Mouse (Mus musculus) forebrain, embryonic 16.5 days (tissue): ENCODE measurements around the gene Asxl1. TPM values are rescaled to one million over a fixed set of nuclear protein-coding genes. Genes with fewer than 3 reads are reported as not detected.
A peak's percentile ranks its signal among the peaks of the same experiment; 100 is the strongest.

ENCODE experiments used
- ATAC-seq: fragments of 200-750 bp; cut with Nextera tagmentation; 2 replicates; pipeline ENCODE4 v1.8.0; 2017; ENCODE audit warnings: mild to moderate bottlenecking, moderate library complexity
- H3K27ac ChIP-seq: fragments of 300-500 bp; sonication (generic); 2 replicates; pipeline ENCODE4 v1.5.1; 2014; ENCODE audit warnings: low read length, control low read depth
- H3K27me3 ChIP-seq: fragments of 300-500 bp; sonication (generic); replicated peaks from 2 replicates; pipeline ENCODE4 v1.6.1; 2014; ENCODE audit warnings: low read length; ENCODE audit not compliant: control insufficient read depth, insufficient read depth
- H3K36me3 ChIP-seq: fragments of 300-500 bp; sonication (generic); 2 replicates; pipeline ENCODE4 v1.6.1; 2014; ENCODE audit not compliant: control insufficient read depth, insufficient read depth
- H3K4me1 ChIP-seq: fragments of 300-500 bp; sonication (generic); replicated peaks from 2 replicates; pipeline ENCODE4 v1.6.1; 2014; ENCODE audit warnings: low read length; ENCODE audit not compliant: control insufficient read depth, insufficient read depth
- H3K4me2 ChIP-seq: fragments of 300-500 bp; sonication (generic); 2 replicates; pipeline ENCODE4 v1.6.1; 2014; ENCODE audit warnings: mild to moderate bottlenecking, low read length, control low read depth
- H3K4me3 ChIP-seq: fragments of 300-500 bp; sonication (generic); replicated peaks from 2 replicates; pipeline ENCODE4 v1.5.1; 2014; ENCODE audit warnings: mild to moderate bottlenecking, low read length, control low read depth
- H3K9ac ChIP-seq: fragments of 300-500 bp; sonication (generic); replicated peaks from 2 replicates; pipeline ENCODE4 v1.6.1; 2014; ENCODE audit warnings: low read depth, low read length, control low read depth
- H3K9me3 ChIP-seq: fragments of 300-500 bp; sonication (generic); 2 replicates; pipeline ENCODE4 v1.6.1; 2016; ENCODE audit warnings: low read length; ENCODE audit not compliant: control insufficient read depth
- WGBS: fragments of 180-500 bp; shearing (Covaris S2); extraction: QIAGEN DNeasy Blood & Tissue Kit; methylation state at CpG from one replicate; pipeline ENCODE4 v1.1.7; 2014; 5-methylcytosine and 5-hydroxymethylcytosine counted together
- polyA plus RNA-seq: library from polyadenylated mRNA; unstranded; fragments of >200 nt; fragmentation: Nextera tagmentation; extraction: Ambion mirVana; gene quantifications from 2 replicates; pipeline ENCODE4 v1.2.1, GENCODE M21; 2015

Gene Asxl1
- polyA plus RNA-seq, 1 experiment from 2014 or later: 10.9 TPM

- H3K4me2 ChIP-seq: no peak overlapping the region
- no peaks in the 10 kb centered on the region for H3K27me3 ChIP-seq
- H3K4me1 ChIP-seq: no peaks in the 10 kb centered on the region
- no peak overlapping the region for H3K27ac ChIP-seq
- WGBS: 73% methylated on average over 10 of the region's 10 CpGs
- H3K36me3 ChIP-seq: peaks cover 42% of the 10 kb centered on the region
- ATAC-seq: no peak
- no peaks in the 10 kb centered on the region for H3K9me3 ChIP-seq
- H3K9ac ChIP-seq: no peak overlapping the region
- H3K4me3 ChIP-seq: no peak overlapping the region
Observed at GRCm38 (mm10) chr2:153393045-153393444, 47.4 kb downstream of the Asxl1 start.

- no peak overlapping the region for H3K4me3 ChIP-seq
- no peak overlapping the region for H3K9ac ChIP-seq
- no peak overlapping the region for H3K27ac ChIP-seq
- H3K4me1 ChIP-seq: no peaks in the 10 kb centered on the region
- WGBS: 93% methylated on average over 11 of the region's 11 CpGs
- no peak for ATAC-seq
- H3K36me3 ChIP-seq: peaks cover 57% of the 10 kb centered on the region
- H3K4me2 ChIP-seq: no peak overlapping the region
- no peaks in the 10 kb centered on the region for H3K27me3 ChIP-seq
- no peaks in the 10 kb centered on the region for H3K9me3 ChIP-seq
Observed at GRCm38 (mm10) chr2:153397790-153398515, 52.3 kb downstream of the Asxl1 start.

- no peak for ATAC-seq
- 68% methylated on average over 15 of the region's 15 CpGs for WGBS
- Histone ChIP-seq H3K27me3 (no peaks in the 10 kb centered on the region), H3K4me2 (no peak overlapping the region), H3K4me1 (no peaks in the 10 kb centered on the region), H3K9ac (no peak overlapping the region), H3K9me3 (no peaks in the 10 kb centered on the region), H3K27ac (no peak overlapping the region), H3K4me3 (no peak overlapping the region), H3K36me3 (peaks cover 50% of the 10 kb centered on the region)
Observed at GRCm38 (mm10) chr2:153399166-153399565, 53.5 kb downstream of the Asxl1 start.

GRCm38 (mm10) chr2:153404062-153404461 is 58.4 kb downstream of the Asxl1 start:
- H3K9me3 ChIP-seq: no peaks in the 10 kb centered on the region
- ATAC-seq: no peak
- no peak overlapping the region for H3K9ac ChIP-seq
- H3K27ac ChIP-seq: no peak overlapping the region
- 91% methylated on average over 3 of the region's 3 CpGs for WGBS
- H3K4me2 ChIP-seq: no peak overlapping the region
- no peak overlapping the region for H3K4me3 ChIP-seq
- peaks cover 32% of the 10 kb centered on the region for H3K36me3 ChIP-seq
- no peaks in the 10 kb centered on the region for H3K4me1 ChIP-seq
- H3K27me3 ChIP-seq: no peaks in the 10 kb centered on the region

- WGBS: 92% methylated on average over 3 of the region's 3 CpGs
- ATAC-seq: no peak
- H3K9me3 ChIP-seq: no peaks in the 10 kb centered on the region
- H3K27ac ChIP-seq: no peak overlapping the region
- no peak overlapping the region for H3K9ac ChIP-seq
- no peaks in the 10 kb centered on the region for H3K4me1 ChIP-seq
- no peaks in the 10 kb centered on the region for H3K27me3 ChIP-seq
- no peak overlapping the region for H3K4me2 ChIP-seq
- H3K36me3 ChIP-seq: peaks cover 24% of the 10 kb centered on the region
- no peak overlapping the region for H3K4me3 ChIP-seq
Observed at GRCm38 (mm10) chr2:153404882-153405281, 59.3 kb downstream of the Asxl1 start.

GRCm38 (mm10) chr2:153406882-153407281 is 61.3 kb downstream of the Asxl1 start:
- Histone ChIP-seq H3K4me2 (no peak overlapping the region), H3K9ac (no peak overlapping the region), H3K27me3 (no peaks in the 10 kb centered on the region), H3K4me3 (no peak overlapping the region), H3K9me3 (no peaks in the 10 kb centered on the region), H3K4me1 (no peaks in the 10 kb centered on the region), H3K36me3 (peaks cover 28% of the 10 kb centered on the region), H3K27ac (peak overlapping the region; percentile 18; the same call in 1 of the 2 replicates)
- 72% methylated on average over 6 of the region's 6 CpGs for WGBS
- ATAC-seq: no peak

- Histone ChIP-seq H3K4me3 (no peak overlapping the region), H3K36me3 (peaks cover 36% of the 10 kb centered on the region)
Observed at GRCm38 (mm10) chr2:153408971-153409370, 63.3 kb downstream of the Asxl1 start.

GRCm38 (mm10) chr2:153411557-153411956 is 65.9 kb downstream of the Asxl1 start:
- Histone ChIP-seq H3K36me3 (peaks cover 41% of the 10 kb centered on the region), H3K9ac (no peak overlapping the region), H3K27ac (no peak overlapping the region), H3K4me1 (no peaks in the 10 kb centered on the region), H3K4me3 (no peak overlapping the region), H3K27me3 (no peaks in the 10 kb centered on the region), H3K4me2 (no peak overlapping the region), H3K9me3 (no peaks in the 10 kb centered on the region)
- 66% methylated on average over 9 of the region's 9 CpGs for WGBS
- ATAC-seq: no peak

More at GRCm38 (mm10) chr2:153408971-153409370, 63.3 kb downstream of the Asxl1 start:
- Histone ChIP-seq H3K9ac (no peak overlapping the region), H3K9me3 (no peaks in the 10 kb centered on the region), H3K27ac (no peak overlapping the region), H3K27me3 (no peaks in the 10 kb centered on the region), H3K4me1 (no peaks in the 10 kb centered on the region), H3K4me2 (no peak overlapping the region)
- 75% methylated on average over 3 of the region's 3 CpGs for WGBS
- ATAC-seq: no peak

GRCm38 (mm10) chr2:153412563-153412962 is 66.9 kb downstream of the Asxl1 start:
- no peak overlapping the region for H3K4me3 ChIP-seq
- H3K9ac ChIP-seq: no peak overlapping the region
- no peak for ATAC-seq
- H3K27ac ChIP-seq: no peak overlapping the region
- peaks cover 45% of the 10 kb centered on the region for H3K36me3 ChIP-seq
- H3K4me2 ChIP-seq: no peak overlapping the region
- no peaks in the 10 kb centered on the region for H3K27me3 ChIP-seq
- no peaks in the 10 kb centered on the region for H3K4me1 ChIP-seq
- H3K9me3 ChIP-seq: no peaks in the 10 kb centered on the region
- WGBS: 59% methylated on average over 6 of the region's 6 CpGs
